ENCODE assay signal across 12 mouse cellular contexts in the genomic region with DNA sequence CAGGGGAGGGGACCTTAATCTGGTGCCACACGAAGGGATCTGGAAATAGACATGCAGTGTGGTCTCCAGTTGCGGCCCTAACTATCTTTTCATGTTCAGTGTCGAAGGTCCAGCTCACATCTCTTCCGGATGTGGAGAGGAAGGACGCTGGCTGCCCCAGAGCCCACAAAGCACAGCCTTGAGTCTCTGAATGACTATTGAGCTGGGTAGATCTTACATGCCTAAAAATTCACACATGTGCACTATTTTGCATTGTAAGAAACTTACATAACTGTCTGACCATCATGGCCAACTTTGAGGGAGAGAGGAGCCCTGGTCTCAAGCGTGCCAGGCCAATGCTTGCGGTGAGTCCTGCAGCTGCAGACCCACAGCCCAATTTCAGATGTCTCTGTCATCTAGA.
A peak's percentile ranks its signal among the peaks of the same experiment; 100 is the strongest.
DNase-seq lines count a peak whose midpoint lies in the region; ATAC-seq lines count a peak whose summit lies in the region.
"Had no signal": no experiment of that assay in that cellular context is flagged by ENCODE, and none has a peak within 500 bp of the region (broad histone marks: within the 10 kb centered on the region; RNA-seq: fewer than 3 reads in every experiment).

No protein-coding gene starts in this region.

- peak overlapping the region; percentile 34; the same call in 1 of the 2 replicates for H3K27ac ChIP-seq in lung, embryonic 15.5 days
- peak overlapping the region; percentile 29 for H3K27ac ChIP-seq in heart, embryonic 15.5 days
- no peak overlapping the region for H3K27ac ChIP-seq in neural tube, embryonic 15.5 days (replicated peaks)
- H3K27ac ChIP-seq: forebrain, embryonic 12.5 days; midbrain, embryonic 15.5 days had no signal

- 0 out of 2 replicates have a peak overlapping the region, but pooled peaks have one; percentile 16 for H3K9ac ChIP-seq in lung, embryonic 15.5 days
- no peak overlapping the region for H3K9ac ChIP-seq in heart, embryonic 15.5 days
- H3K9ac ChIP-seq in neural tube, embryonic 15.5 days (replicated peaks), result no peak overlapping the region
- H3K9ac ChIP-seq: forebrain, embryonic 12.5 days; limb, embryonic 12.5 days; midbrain, embryonic 15.5 days had no signal

- WGBS in lung, embryonic 15.5 days, result 72% methylated on average over 7 of the region's 7 CpGs
- 51% methylated on average over 7 of the region's 7 CpGs for WGBS in heart, embryonic 15.5 days
- 87% methylated on average over 7 of the region's 7 CpGs for WGBS in neural tube, embryonic 15.5 days

- peak overlapping the region; percentile 23 for H3K4me2 ChIP-seq in lung, embryonic 15.5 days
- peak overlapping the region; percentile 21; the same call in 1 of the 2 replicates for H3K4me2 ChIP-seq in heart, embryonic 15.5 days
- no peak overlapping the region for H3K4me2 ChIP-seq in neural tube, embryonic 15.5 days
- H3K4me2 ChIP-seq: forebrain, embryonic 12.5 days; limb, embryonic 12.5 days; midbrain, embryonic 15.5 days had no signal

- peak; percentile 92 for DNase-seq in heart, adult 11 months
- DNase-seq in heart, adult 8-10 months (ENCODE audit: low spot score), result no peak
- DNase-seq in lung, postnatal 10 days, result no peak
- DNase-seq in naive thymus-derived CD4-positive, alpha-beta T cell, adult 2 months (ENCODE audit: low read depth), result peak; percentile 34
- DNase-seq in right cerebral cortex, postnatal 4 days, result no peak
- DNase-seq: cerebellum, postnatal 36 days had no signal

- no peak for ATAC-seq in lung, embryonic 15.5 days (ENCODE audit: borderline replicate concordance, extremely low read depth, low FRiP score, low TSS enrichment)
- ATAC-seq in heart, embryonic 15.5 days (replicated peaks; ENCODE audit: insufficient number of reproducible peaks, insufficient read depth, low FRiP score, low read depth), result no peak
- ATAC-seq in neural tube, embryonic 15.5 days (ENCODE audit: low FRiP score), result no peak
- ATAC-seq: midbrain, embryonic 15.5 days had no signal

- H3K4me3 ChIP-seq in lung, embryonic 15.5 days, result no peak overlapping the region
- H3K4me3 ChIP-seq in heart, embryonic 15.5 days, result no peak overlapping the region
- no peak overlapping the region for H3K4me3 ChIP-seq in neural tube, embryonic 15.5 days (replicated peaks)
- H3K4me3 ChIP-seq: forebrain, embryonic 12.5 days; limb, embryonic 12.5 days; midbrain, embryonic 15.5 days had no signal

- H3K36me3 ChIP-seq in lung, embryonic 15.5 days, result peaks cover 8% of the 10 kb centered on the region; the same call in 1 of the 2 replicates
- H3K36me3 ChIP-seq in heart, embryonic 15.5 days, result no peaks in the 10 kb centered on the region
- no peaks in the 10 kb centered on the region for H3K36me3 ChIP-seq in neural tube, embryonic 15.5 days
- H3K36me3 ChIP-seq: forebrain, embryonic 12.5 days; midbrain, embryonic 15.5 days had no signal

- no peaks in the 10 kb centered on the region for H3K27me3 ChIP-seq in lung, embryonic 15.5 days
- no peaks in the 10 kb centered on the region for H3K27me3 ChIP-seq in heart, embryonic 15.5 days
- no peaks in the 10 kb centered on the region for H3K27me3 ChIP-seq in neural tube, embryonic 15.5 days (replicated peaks)
- H3K27me3 ChIP-seq: limb, embryonic 12.5 days; midbrain, embryonic 15.5 days had no signal

- H3K4me1 ChIP-seq in lung, embryonic 15.5 days, result peaks cover 94% of the 10 kb centered on the region
- peaks cover 87% of the 10 kb centered on the region for H3K4me1 ChIP-seq in heart, embryonic 15.5 days (replicated peaks)
- peaks cover 12% of the 10 kb centered on the region; the same call in 1 of the 2 replicates for H3K4me1 ChIP-seq in neural tube, embryonic 15.5 days

- no peaks in the 10 kb centered on the region for H3K9me3 ChIP-seq in lung, embryonic 15.5 days
- H3K9me3 ChIP-seq in heart, embryonic 15.5 days (replicated peaks), result no peaks in the 10 kb centered on the region
- no peaks in the 10 kb centered on the region for H3K9me3 ChIP-seq in neural tube, embryonic 15.5 days (replicated peaks)
- H3K9me3 ChIP-seq: forebrain, embryonic 12.5 days; limb, embryonic 12.5 days; midbrain, embryonic 15.5 days had no signal

Comparison
In these comparisons a context has a peak if more than half of its experiments do, and no peak if none do; other contexts are left out.
1. DNase-seq: peak in heart, adult 11 months (single experiment) and naive thymus-derived CD4-positive, alpha-beta T cell, adult 2 months (single experiment); none in heart, adult 8-10 months (single experiment), lung, postnatal 10 days (single experiment) and right cerebral cortex, postnatal 4 days (single experiment).